Mouse (Mus musculus): ENCODE data around the gene Arl5c.
"Not testable (repeated sequence)": the region's sequence is repeated elsewhere in the genome, so short reads cannot be mapped to it uniquely, and the experiment has no call there.

The Arl5c gene

GRCm38 (mm10) chr11:97959300-97959680, 36.7 kb downstream of the Arl5c start:
- peak; percentile 87 for DNase-seq (ENCODE audit: inconsistent ontology term)

GRCm38 (mm10) chr11:97958641-97959299, 37.2 kb downstream of the Arl5c start:
- DNase-seq (ENCODE audit: inconsistent ontology term), result no peak

- peak; percentile 83 for DNase-seq (ENCODE audit: inconsistent ontology term)
Measured at GRCm38 (mm10) chr11:97956905-97957560, 38.9 kb downstream of the Arl5c start.

GRCm38 (mm10) chr11:97955915-97956314, 40.1 kb downstream of the Arl5c start:
- no peak for DNase-seq (ENCODE audit: inconsistent ontology term)

- DNase-seq (ENCODE audit: inconsistent ontology term), result no peak
Measured at GRCm38 (mm10) chr11:97955146-97955902, 40.7 kb downstream of the Arl5c start.

- DNase-seq (ENCODE audit: inconsistent ontology term), result no peak
Measured at GRCm38 (mm10) chr11:97954469-97955141, 41.4 kb downstream of the Arl5c start.

GRCm38 (mm10) chr11:97953939-97954275, 42.1 kb downstream of the Arl5c start:
- no peak for DNase-seq (ENCODE audit: inconsistent ontology term)

GRCm38 (mm10) chr11:97953179-97953938, 42.6 kb downstream of the Arl5c start:
- DNase-seq (ENCODE audit: inconsistent ontology term), result no peak

- DNase-seq (ENCODE audit: inconsistent ontology term), result no peak
Measured at GRCm38 (mm10) chr11:97952367-97953006, 43.5 kb downstream of the Arl5c start.

- DNase-seq (ENCODE audit: inconsistent ontology term), result peak; percentile 88
Measured at GRCm38 (mm10) chr11:97949703-97950475, 46.1 kb downstream of the Arl5c start.

GRCm38 (mm10) chr11:97947426-97947825, 48.6 kb downstream of the Arl5c start:
- no peak for DNase-seq (ENCODE audit: inconsistent ontology term)

GRCm38 (mm10) chr11:97945738-97946289, 50.2 kb downstream of the Arl5c start:
- not testable (repeated sequence) for DNase-seq (ENCODE audit: inconsistent ontology term)

- no peak for DNase-seq (ENCODE audit: inconsistent ontology term)
Measured at GRCm38 (mm10) chr11:97945031-97945430, 51.0 kb downstream of the Arl5c start.

GRCm38 (mm10) chr11:97943256-97943655, 52.7 kb downstream of the Arl5c start:
- no peak for DNase-seq (ENCODE audit: inconsistent ontology term)

GRCm38 (mm10) chr11:97942420-97943111, 53.4 kb downstream of the Arl5c start:
- no peak for DNase-seq (ENCODE audit: inconsistent ontology term)

Data from Muller cell, postnatal 12 days (primary cell).